In the genomic region with DNA sequence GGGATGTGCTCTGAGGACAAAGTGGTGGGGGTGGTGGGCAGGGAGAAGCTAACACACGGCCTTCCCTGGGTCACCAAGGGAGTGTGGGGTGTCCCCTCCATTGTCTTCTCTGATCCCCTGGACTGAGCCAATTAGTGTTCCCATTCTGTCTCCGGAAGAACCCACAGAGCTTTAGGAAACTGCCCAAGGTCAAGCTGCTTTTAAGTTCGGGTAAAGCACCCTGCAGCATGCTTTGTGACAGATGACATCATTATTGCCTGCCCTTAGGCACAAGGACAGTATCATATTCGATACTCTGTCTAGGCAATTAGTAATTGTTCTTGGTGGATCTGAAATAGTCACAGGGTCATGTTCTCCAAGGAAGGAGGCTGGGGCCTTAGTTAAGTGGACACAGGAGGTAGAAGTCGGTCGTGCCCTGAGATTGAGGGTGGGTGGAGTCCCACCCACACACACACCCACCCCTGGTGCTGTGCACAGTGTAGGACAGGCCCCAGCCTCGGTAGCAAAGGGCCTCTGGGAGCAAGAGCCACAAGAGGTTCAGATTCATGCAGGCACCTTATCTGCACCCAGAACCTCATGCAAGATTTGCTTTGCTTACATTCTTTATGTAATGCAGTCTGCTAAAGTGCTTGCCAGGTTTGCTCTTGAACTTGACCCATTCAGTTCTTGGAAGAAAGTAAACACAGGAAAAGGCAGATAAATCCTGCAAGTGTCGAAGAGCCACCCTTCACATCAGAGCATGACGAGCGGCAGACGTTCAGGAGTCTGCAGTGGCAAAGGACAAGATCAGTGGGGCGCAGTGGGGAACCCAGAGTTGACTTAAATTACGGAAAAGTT, we compare ENCODE assay signal across 12 mouse cellular contexts. TPM values are rescaled to one million over a fixed set of nuclear protein-coding genes. Genes with fewer than 3 reads are reported as not detected.
A peak's percentile ranks its signal among the peaks of the same experiment; 100 is the strongest.
DNase-seq lines count a peak whose midpoint lies in the region; ATAC-seq and TF ChIP-seq lines count a peak whose summit lies in the region.
"Had no signal": no experiment of that assay in that cellular context is flagged by ENCODE, and none has a peak within 500 bp of the region (broad histone marks: within the 10 kb centered on the region; RNA-seq: fewer than 3 reads in every experiment).

No protein-coding gene starts in this region.

- H3K4me3 ChIP-seq in heart, embryonic 10.5 days, result no peak overlapping the region
- H3K4me3 ChIP-seq in limb, embryonic 12.5 days (replicated peaks), result no peak overlapping the region
- no peak overlapping the region for H3K4me3 ChIP-seq in limb, embryonic 10.5 days
- no peak overlapping the region for H3K4me3 ChIP-seq in intestine, embryonic 16.5 days (ENCODE audit: low read length)
- H3K4me3 ChIP-seq in olfactory bulb, adult 2 months (ENCODE audit: insufficient read depth, low read depth, low read length), result no peak overlapping the region
- H3K4me3 ChIP-seq: embryonic facial prominence, embryonic 12.5 days had no signal

- H3K4me1 ChIP-seq in heart, embryonic 10.5 days, result peaks cover 47% of the 10 kb centered on the region
- no peaks in the 10 kb centered on the region for H3K4me1 ChIP-seq in limb, embryonic 12.5 days (replicated peaks)
- H3K4me1 ChIP-seq in limb, embryonic 10.5 days, result no peaks in the 10 kb centered on the region
- no peaks in the 10 kb centered on the region for H3K4me1 ChIP-seq in intestine, embryonic 16.5 days (ENCODE audit: control insufficient read depth, insufficient read depth, low read length)
- peaks cover 27% of the 10 kb centered on the region for H3K4me1 ChIP-seq in olfactory bulb, adult 2 months (ENCODE audit: control insufficient read depth, insufficient read depth, low read length)
- H3K4me1 ChIP-seq: embryonic facial prominence, embryonic 12.5 days had no signal

- no peaks in the 10 kb centered on the region for H3K27me3 ChIP-seq in heart, embryonic 10.5 days (ENCODE audit: insufficient read depth, poor library complexity, severe bottlenecking)
- no peaks in the 10 kb centered on the region for H3K27me3 ChIP-seq in limb, embryonic 12.5 days
- no peaks in the 10 kb centered on the region for H3K27me3 ChIP-seq in limb, embryonic 10.5 days (ENCODE audit: low read depth, poor library complexity, severe bottlenecking)
- no peaks in the 10 kb centered on the region for H3K27me3 ChIP-seq in intestine, embryonic 16.5 days (replicated peaks; ENCODE audit: control insufficient read depth, insufficient read depth, low read length)
- H3K27me3 ChIP-seq: embryonic facial prominence, embryonic 12.5 days had no signal

- no peak for TF ChIP-seq POLR2A in olfactory bulb, adult 2 months (IDR thresholded peaks at IDR 0.05; ENCODE audit: insufficient read depth, low read depth, low read length)

- no peak for DNase-seq in heart, embryonic 10.5 days (ENCODE audit: low spot score)
- no peak for DNase-seq in heart, adult 18-20 months
- DNase-seq in limb, embryonic 10.5 days (ENCODE audit: low spot score), result no peak
- DNase-seq in adipocyte (ENCODE audit: low spot score), result no peak
- DNase-seq: right cerebral cortex, postnatal 25 days had no signal

- H3K9me3 ChIP-seq in heart, embryonic 10.5 days, result no peaks in the 10 kb centered on the region
- H3K9me3 ChIP-seq in limb, embryonic 12.5 days, result no peaks in the 10 kb centered on the region
- H3K9me3 ChIP-seq in limb, embryonic 10.5 days (replicated peaks), result no peaks in the 10 kb centered on the region
- H3K9me3 ChIP-seq in intestine, embryonic 16.5 days (ENCODE audit: control insufficient read depth, low read length), result no peaks in the 10 kb centered on the region
- H3K9me3 ChIP-seq: embryonic facial prominence, embryonic 12.5 days had no signal

- no peak overlapping the region for H3K9ac ChIP-seq in limb, embryonic 12.5 days (replicated peaks)
- no peak overlapping the region for H3K9ac ChIP-seq in intestine, embryonic 16.5 days (ENCODE audit: low read depth, low read length)
- H3K9ac ChIP-seq: embryonic facial prominence, embryonic 12.5 days; liver, embryonic 14.5 days had no signal

- H3K27ac ChIP-seq in heart, embryonic 10.5 days, result peak overlapping the region; percentile 2; the same call in 1 of the 2 replicates
- no peak overlapping the region for H3K27ac ChIP-seq in limb, embryonic 12.5 days
- no peak overlapping the region for H3K27ac ChIP-seq in limb, embryonic 10.5 days
- no peak overlapping the region for H3K27ac ChIP-seq in intestine, embryonic 16.5 days (ENCODE audit: low read length)
- peak overlapping the region; percentile 31; the same call in 1 of the 2 replicates for H3K27ac ChIP-seq in olfactory bulb, adult 2 months (ENCODE audit: insufficient read depth, low read depth, low read length)
- H3K27ac ChIP-seq: embryonic facial prominence, embryonic 12.5 days; liver, embryonic 14.5 days had no signal

- 0 out of 2 replicates have a peak, but pooled peaks have one; percentile 27 for ATAC-seq in limb, embryonic 12.5 days (ENCODE audit: insufficient number of reproducible peaks, insufficient read depth, low FRiP score, low TSS enrichment, low read depth)
- ATAC-seq in intestine, embryonic 16.5 days, result peak; percentile 60
- no peak for ATAC-seq in megakaryocyte progenitor cell, adult 5-6 weeks (replicated peaks; ENCODE audit: poor library complexity)

- H3K4me2 ChIP-seq in limb, embryonic 12.5 days, result no peak overlapping the region
- H3K4me2 ChIP-seq in intestine, embryonic 16.5 days (ENCODE audit: low read depth, low read length), result no peak overlapping the region
- H3K4me2 ChIP-seq: embryonic facial prominence, embryonic 12.5 days had no signal

- H3K36me3 ChIP-seq in heart, embryonic 10.5 days, result peaks cover 47% of the 10 kb centered on the region
- H3K36me3 ChIP-seq in limb, embryonic 12.5 days, result peaks cover 62% of the 10 kb centered on the region
- peaks cover 69% of the 10 kb centered on the region for H3K36me3 ChIP-seq in limb, embryonic 10.5 days
- peaks cover 15% of the 10 kb centered on the region for H3K36me3 ChIP-seq in intestine, embryonic 16.5 days (ENCODE audit: control insufficient read depth, insufficient read depth, low read length)

- TF ChIP-seq CTCF in olfactory bulb, adult 2 months (IDR thresholded peaks at IDR 0.05; ENCODE audit: insufficient read depth, low read depth, low read length), result no peak

- WGBS in heart, embryonic 10.5 days, result 49% methylated on average over 13 of the region's 13 CpGs
- 76% methylated on average over 13 of the region's 13 CpGs for WGBS in limb, embryonic 12.5 days
- WGBS in limb, embryonic 10.5 days, result 83% methylated on average over 13 of the region's 13 CpGs
- 31% methylated on average over 13 of the region's 13 CpGs for WGBS in intestine, embryonic 16.5 days
- 55% methylated on average over 13 of the region's 13 CpGs for WGBS in olfactory bulb, adult 2 months

RNA-seq across cellular contexts. Expression of a gene that starts 14.9 kb away (rescaled TPM):
- 193 and 231 TPM in 2 replicates for polyA plus RNA-seq in heart, embryonic 10.5 days (2016; fragmentation: Nextera tagmentation; extraction: Ambion mirVana)
- 10 to 100 TPM; 57.1 to 65.4 TPM for total RNA-seq in heart, adult 18-20 months (2021)
- polyA plus RNA-seq in limb, embryonic 12.5 days (2016; fragmentation: Nextera tagmentation; extraction: Ambion mirVana), result 214 TPM in 2 replicates
- polyA plus RNA-seq in limb, embryonic 10.5 days (2016; fragmentation: Nextera tagmentation; extraction: Ambion mirVana), result 170 and 188 TPM in 2 replicates
- polyA plus RNA-seq in intestine, embryonic 16.5 days (2015; fragmentation: Nextera tagmentation; extraction: Ambion mirVana), result 129 and 141 TPM in 2 replicates
- polyA plus RNA-seq in olfactory bulb, adult 2 months (2012; ENCODE audit: insufficient read depth, insufficient read length, low replicate concordance, missing spikeins), result not detected in 2 replicates
- 28.7 and 33.0 TPM in 2 replicates for total RNA-seq in megakaryocyte progenitor cell, adult 5-6 weeks (2015)
- 71.1 and 71.3 TPM in 2 replicates for total RNA-seq in megakaryocyte progenitor cell, adult 5-6 weeks (2017)

RNA-seq across cellular contexts. Expression of a gene that starts 19.3 kb away (rescaled TPM):
- not detected in 2 replicates for polyA plus RNA-seq in heart, embryonic 10.5 days (2016; fragmentation: Nextera tagmentation; extraction: Ambion mirVana)
- not detected for total RNA-seq in heart, adult 18-20 months (2021)
- 0.17 TPM in 1 of 2 replicates, not detected in the other for polyA plus RNA-seq in limb, embryonic 12.5 days (2016; fragmentation: Nextera tagmentation; extraction: Ambion mirVana)
- polyA plus RNA-seq in limb, embryonic 10.5 days (2016; fragmentation: Nextera tagmentation; extraction: Ambion mirVana), result 0.13 TPM in 1 of 2 replicates, not detected in the other
- polyA plus RNA-seq in intestine, embryonic 16.5 days (2015; fragmentation: Nextera tagmentation; extraction: Ambion mirVana), result 0.09 and 0.22 TPM in 2 replicates
- not detected in 2 replicates for polyA plus RNA-seq in olfactory bulb, adult 2 months (2012; ENCODE audit: insufficient read depth, insufficient read length, low replicate concordance, missing spikeins)
- total RNA-seq in megakaryocyte progenitor cell, adult 5-6 weeks (2015), result 0.07 TPM in 1 of 2 replicates, not detected in the other
- not detected in 2 replicates for total RNA-seq in megakaryocyte progenitor cell, adult 5-6 weeks (2017)

RNA-seq across cellular contexts. Expression of a gene that starts 51.8 kb away (rescaled TPM):
- 0.04 TPM in 1 of 2 replicates, not detected in the other for polyA plus RNA-seq in heart, embryonic 10.5 days (2016; fragmentation: Nextera tagmentation; extraction: Ambion mirVana)
- under 1 TPM in 1 of 2 experiments, not detected in 1; 0.10 TPM for total RNA-seq in heart, adult 18-20 months (2021)
- not detected in 2 replicates for polyA plus RNA-seq in limb, embryonic 12.5 days (2016; fragmentation: Nextera tagmentation; extraction: Ambion mirVana)
- not detected in 2 replicates for polyA plus RNA-seq in limb, embryonic 10.5 days (2016; fragmentation: Nextera tagmentation; extraction: Ambion mirVana)
- polyA plus RNA-seq in intestine, embryonic 16.5 days (2015; fragmentation: Nextera tagmentation; extraction: Ambion mirVana), result 0.07 and 0.10 TPM in 2 replicates
- not detected in 2 replicates for polyA plus RNA-seq in olfactory bulb, adult 2 months (2012; ENCODE audit: insufficient read depth, insufficient read length, low replicate concordance, missing spikeins)
- total RNA-seq in megakaryocyte progenitor cell, adult 5-6 weeks (2015), result not detected in 2 replicates
- not detected in 2 replicates for total RNA-seq in megakaryocyte progenitor cell, adult 5-6 weeks (2017)
- total RNA-seq: layer of hippocampus, postnatal 14 days had no signal

Comparison
In these comparisons a context has a peak if more than half of its experiments do, and no peak if none do; other contexts are left out.
1. H3K27ac ChIP-seq: peak in heart, embryonic 10.5 days (single experiment) and olfactory bulb, adult 2 months (single experiment); none in limb, embryonic 12.5 days (single experiment), limb, embryonic 10.5 days (single experiment) and intestine, embryonic 16.5 days (single experiment).